Mouse (Mus musculus) layer of hippocampus, adult 2 months (tissue): ENCODE data around the gene Rasgef1b. TPM values are rescaled to one million over a fixed set of nuclear protein-coding genes. Genes with fewer than 3 reads are reported as not detected.

Experiments used
- DNase-seq, 2 experiments: peaks; one replicate each; pipeline ENCODE4 v3.0.0; 2022; ENCODE audit warnings: low spot score in 2 of 2
- H3K27ac ChIP-seq: fragments of 200-600 bp; 2 replicates; pipeline ENCODE4 v1.8.1; 2022
- H3K4me3 ChIP-seq: fragments of 200-600 bp; 2 replicates; pipeline ENCODE4 v1.8.1; 2022; ENCODE audit warnings: mild to moderate bottlenecking
- CTCF ChIP-seq: fragments of 200-600 bp; conservative IDR thresholded peaks from 2 replicates; pipeline ENCODE4 v1.8.1; 2022; ENCODE audit warnings: antibody characterized with exemption, mild to moderate bottlenecking, moderate library complexity
- total RNA-seq, 2 experiments: library from RNA; stranded (reverse); gene quantifications; 2 replicates each; pipeline ENCODE4 v1.2.3; 2021

Rasgef1b gene
- total RNA-seq, 2 experiments from 2014 or later, result 11.1 to 11.9 TPM

GRCm38 (mm10) chr5:99504349-99504830, 224.5 kb downstream of the Rasgef1b start:
- Histone ChIP-seq H3K4me3 (no peak overlapping the region), H3K27ac (peak overlapping the region; percentile 14; the same call in 1 of the 2 replicates)
- TF ChIP-seq CTCF, result peak; percentile 50
- peak; percentile 33 to 51 for DNase-seq

GRCm38 (mm10) chr5:99502681-99503080, 226.2 kb downstream of the Rasgef1b start:
- H3K27ac ChIP-seq, result no peak overlapping the region

GRCm38 (mm10) chr5:99499404-99500089, 229.3 kb downstream of the Rasgef1b start:
- no peak overlapping the region for H3K27ac ChIP-seq
- H3K4me3 ChIP-seq, result no peak overlapping the region
- TF ChIP-seq CTCF, result no peak
- DNase-seq, result no peak

More at GRCm38 (mm10) chr5:99502681-99503080, 226.2 kb downstream of the Rasgef1b start:
- TF ChIP-seq CTCF, result no peak
- no peak for DNase-seq
- H3K4me3 ChIP-seq, result no peak overlapping the region

GRCm38 (mm10) chr5:99497856-99498255, 231.0 kb downstream of the Rasgef1b start:
- Histone ChIP-seq H3K4me3 (no peak overlapping the region), H3K27ac (no peak overlapping the region)
- no peak for TF ChIP-seq CTCF
- no peak for DNase-seq

DNA sequence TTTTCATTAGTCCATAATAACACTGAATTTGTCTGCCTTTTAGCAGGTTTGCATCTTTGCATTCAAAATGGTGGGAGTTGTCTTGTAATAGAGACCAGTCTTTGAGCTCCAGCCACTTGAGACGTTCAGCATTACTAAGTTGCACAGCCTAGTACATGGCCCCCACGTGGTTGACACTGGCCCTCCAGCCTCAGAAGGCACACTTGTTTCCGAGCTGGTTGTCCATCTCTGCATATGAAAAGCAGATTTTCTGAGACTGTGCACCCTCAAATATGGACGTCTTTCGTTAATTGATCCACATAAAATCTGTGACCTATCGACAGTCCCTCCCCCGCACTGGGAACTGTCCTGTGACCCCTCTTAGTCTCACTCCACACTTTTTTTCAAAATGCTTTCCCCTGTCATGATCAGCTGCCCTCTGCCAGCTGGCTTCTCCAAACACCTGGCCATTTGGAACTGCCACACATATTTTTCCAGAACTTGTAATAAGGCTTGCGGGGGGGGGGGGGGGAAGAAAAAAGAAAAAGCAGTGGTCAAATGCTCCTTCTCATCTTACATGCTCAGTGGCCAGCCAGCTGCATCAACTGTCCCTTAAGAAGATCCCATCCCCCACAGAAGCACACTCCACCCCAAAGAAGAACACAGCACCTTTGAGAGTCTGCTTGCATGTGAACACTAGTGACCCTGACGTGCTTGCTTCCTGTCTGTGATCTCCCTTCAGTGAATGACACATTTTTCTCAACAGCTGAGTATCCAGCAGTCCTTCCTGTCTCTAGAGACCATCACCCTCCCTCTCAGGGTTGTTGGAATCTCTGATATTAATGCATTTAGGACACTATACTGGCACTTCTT, 231.7 kb downstream of the Rasgef1b start:
- Histone ChIP-seq H3K27ac (no peak overlapping the region), H3K4me3 (no peak overlapping the region)
- TF ChIP-seq CTCF, result no peak
- no peak for DNase-seq

- Histone ChIP-seq H3K27ac (no peak overlapping the region), H3K4me3 (no peak overlapping the region)
- TF ChIP-seq CTCF, result no peak
- no peak for DNase-seq
These were observed 232.8 kb downstream of the Rasgef1b start for GRCm38 (mm10) chr5:99496157-99496453.

DNA sequence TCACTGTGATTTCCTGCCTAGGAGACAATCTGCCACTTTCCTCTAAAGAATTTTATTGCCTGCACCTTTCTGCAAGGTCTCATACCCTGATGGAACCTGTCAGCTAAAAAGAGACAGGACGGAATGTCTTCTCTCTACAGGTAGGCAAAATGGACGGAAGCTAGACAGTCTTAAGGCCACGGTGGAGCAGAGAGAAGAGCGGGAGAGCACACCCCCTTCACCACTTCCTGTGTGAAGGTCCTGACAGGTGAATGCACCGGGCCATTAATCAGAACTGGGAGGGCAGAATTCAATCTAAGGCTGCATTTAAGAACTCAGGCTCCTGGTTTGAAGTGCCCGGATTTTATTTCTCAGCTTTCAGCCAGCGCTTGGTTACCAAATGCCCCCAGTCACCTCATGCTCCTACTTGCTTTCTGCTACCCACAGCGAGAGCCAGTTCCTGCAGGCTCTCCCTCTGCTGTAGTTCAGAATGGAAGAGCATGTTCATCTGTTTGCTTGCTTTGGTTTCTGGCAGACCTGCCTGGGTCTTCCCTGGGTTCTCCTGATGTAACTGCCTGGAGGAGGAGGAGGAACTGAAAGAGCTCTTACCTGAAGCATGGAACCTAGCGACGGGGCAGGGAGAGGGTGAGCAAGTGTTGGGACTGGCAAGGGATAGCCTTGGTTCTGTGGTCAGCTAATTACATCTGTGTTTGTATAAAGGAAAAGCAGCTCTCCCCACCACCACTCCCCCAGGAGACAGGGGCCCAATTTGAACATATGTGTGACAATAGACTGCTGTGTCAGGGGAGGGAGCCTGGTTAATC, 233.3 kb downstream of the Rasgef1b start:
- no peak overlapping the region for H3K27ac ChIP-seq
- no peak for TF ChIP-seq CTCF
- no peak overlapping the region for H3K4me3 ChIP-seq
- no peak for DNase-seq

GRCm38 (mm10) chr5:99493861-99494260, 235.0 kb downstream of the Rasgef1b start:
- Histone ChIP-seq H3K4me3 (no peak overlapping the region), H3K27ac (no peak overlapping the region)
- no peak for TF ChIP-seq CTCF
- DNase-seq, result no peak

DNA sequence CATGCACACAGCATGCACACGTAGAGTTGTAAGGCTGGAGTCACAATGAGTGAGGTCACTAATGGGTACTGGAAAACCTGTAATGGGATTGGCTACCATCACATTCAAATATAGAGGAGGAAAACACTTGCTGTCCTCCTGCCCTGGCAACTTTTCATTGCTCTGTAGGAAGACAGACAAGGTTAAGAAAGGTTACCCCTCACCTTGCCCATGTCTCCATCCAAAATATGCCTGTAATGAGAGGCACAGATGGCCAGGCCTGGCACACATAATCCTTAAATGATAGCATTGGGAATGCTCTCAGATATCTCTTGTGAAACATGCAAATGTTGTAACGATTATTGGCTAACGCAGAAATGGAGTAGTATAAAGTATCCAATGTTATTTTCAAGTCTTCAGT, 235.8 kb downstream of the Rasgef1b start:
- no peak overlapping the region for H3K27ac ChIP-seq
- TF ChIP-seq CTCF, result no peak
- no peak overlapping the region for H3K4me3 ChIP-seq
- DNase-seq, result no peak

DNA sequence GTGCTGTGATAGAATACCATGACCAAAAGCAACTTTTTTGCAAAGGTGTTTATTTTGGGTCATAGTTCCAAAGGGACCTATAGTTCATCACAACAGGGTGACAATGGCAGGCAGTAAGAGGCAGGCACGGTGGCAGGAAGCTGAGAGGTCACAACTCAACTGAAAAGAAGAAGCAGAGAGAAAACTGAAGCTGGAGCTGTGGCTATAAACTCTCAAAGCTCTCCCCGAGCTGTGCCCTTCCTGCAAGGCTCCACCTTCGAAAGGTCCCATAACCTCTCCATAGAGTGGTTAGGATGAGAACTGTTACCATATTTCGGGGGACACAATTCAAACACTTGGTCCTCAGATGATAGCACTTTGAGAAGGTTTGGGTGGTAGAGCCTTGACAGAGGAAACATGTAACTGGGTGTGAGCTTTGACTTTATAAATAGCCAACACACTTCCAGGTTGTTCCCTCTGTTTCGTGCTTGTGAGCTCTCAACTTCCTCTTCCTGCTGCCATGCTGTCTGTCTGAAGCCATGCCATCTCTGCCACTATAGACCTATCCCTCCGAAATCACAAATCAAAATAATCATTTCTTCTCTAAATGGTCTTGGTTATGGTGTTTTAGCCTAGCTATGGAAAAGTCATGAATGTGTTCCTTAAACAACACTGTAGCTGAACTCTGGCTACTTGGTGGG, 240.2 kb downstream of the Rasgef1b start:
- no peak for TF ChIP-seq CTCF
- Histone ChIP-seq H3K4me3 (no peak overlapping the region), H3K27ac (no peak overlapping the region)
- no peak for DNase-seq

- no peak for DNase-seq
- Histone ChIP-seq H3K27ac (0 out of 2 replicates have a peak overlapping the region, but pooled peaks have one; percentile 25), H3K4me3 (no peak overlapping the region)
- TF ChIP-seq CTCF, result no peak
These were observed 241.6 kb downstream of the Rasgef1b start for GRCm38 (mm10) chr5:99487009-99487858.
